Mouse (Mus musculus) mouse embryonic stem cell (cell line): Measurements from ENCODE around the gene Rnaseh2c.

Experiments
- in situ Hi-C, 2 experiments: fragments of 300-500 bp; cut with MboI; formaldehyde crosslinking; loops; 1 replicate in 1 of 2; 3 replicates in 1 of 2; pipeline ENCODE4 v1.14.3; 2019 to 2020; ENCODE audit warnings: low sequenced_read_pairs in 2 of 2, low pct_unique_long_range_greater_than_20kb in 1 of 2, mixed read lengths in 1 of 2; ENCODE audit not compliant: unreplicated experiment in 1 of 2

Rnaseh2c gene

DNA sequence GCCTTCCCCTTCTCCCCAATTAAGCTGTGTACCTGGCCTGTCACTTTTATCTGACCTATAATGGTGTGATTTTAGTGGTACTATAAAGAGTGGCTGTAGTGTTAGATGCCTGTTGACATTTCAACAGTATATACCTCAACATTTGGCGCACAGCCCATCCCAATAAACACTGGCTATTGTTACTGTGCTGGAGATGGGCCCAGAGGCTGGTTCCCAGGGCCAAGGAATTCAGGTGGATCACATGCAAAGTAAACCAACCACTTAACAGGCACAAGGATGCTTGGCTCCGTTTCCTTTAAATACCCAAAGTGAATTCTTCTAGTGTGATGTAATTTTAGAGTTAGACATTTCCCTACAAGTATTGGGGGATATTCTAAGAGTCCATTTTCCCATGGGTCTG is 13.3 kb downstream of the Rnaseh2c start:
- in situ Hi-C loops: no loop called here

DNA sequence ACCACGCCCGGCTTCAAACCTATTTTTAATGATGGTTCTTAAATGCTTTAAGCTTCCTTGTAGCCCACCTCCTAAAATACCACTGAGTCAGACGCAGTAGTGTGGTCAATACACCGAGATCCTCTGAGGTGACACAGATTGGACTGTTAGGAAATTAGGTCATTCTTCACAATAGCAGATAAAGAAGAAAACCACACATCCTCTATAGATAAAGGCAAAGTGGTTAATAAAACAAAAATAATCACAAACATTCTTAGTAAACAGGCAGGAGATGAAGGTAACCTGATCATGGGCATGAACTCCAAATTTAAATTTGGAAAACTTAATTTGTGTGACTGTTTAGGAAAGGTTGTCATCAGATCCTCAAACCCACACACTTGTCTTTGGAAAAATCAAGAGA is 18.3 kb downstream of the Rnaseh2c start:
- in situ Hi-C loops: no loop called here

DNA sequence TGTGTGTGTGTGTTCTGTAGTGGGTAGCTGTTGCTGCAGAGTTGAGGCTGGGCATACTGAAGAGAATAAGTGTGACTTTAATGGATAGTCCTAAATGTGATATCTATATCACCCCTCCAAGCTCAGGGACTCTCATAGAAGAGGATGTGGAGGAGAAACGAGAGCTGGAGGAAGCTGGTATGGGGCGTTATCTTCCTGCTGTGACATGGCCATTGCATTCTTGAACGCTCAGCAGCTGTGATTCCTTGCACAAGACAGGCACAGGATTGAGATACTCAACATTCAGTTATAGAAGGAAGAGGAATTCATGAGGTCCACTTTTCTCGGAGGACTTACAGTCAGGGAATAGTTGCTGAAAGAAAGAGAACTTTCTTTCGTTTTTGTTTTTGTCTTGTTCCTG is 20.2 kb downstream of the Rnaseh2c start:
- in situ Hi-C loops: no loop called here

DNA sequence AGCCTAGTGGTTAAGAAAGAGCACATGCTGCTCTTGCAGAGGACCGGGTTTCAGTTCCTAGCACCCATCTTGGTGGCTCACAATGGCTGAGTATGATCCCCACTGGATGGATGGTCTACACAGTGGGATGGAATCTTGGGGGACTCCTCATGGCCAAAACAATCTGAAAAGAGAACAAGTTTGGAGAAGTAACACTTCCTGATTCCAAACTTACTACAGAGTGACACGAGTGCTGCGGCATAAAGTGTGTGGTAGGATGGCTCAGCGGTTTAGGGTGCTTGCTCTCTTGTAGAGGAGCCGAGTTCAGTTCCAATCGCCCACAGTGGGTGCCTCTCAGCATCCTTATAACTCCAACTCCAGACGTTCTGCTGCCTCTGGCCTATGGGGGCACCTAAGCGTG is 23.6 kb downstream of the Rnaseh2c start:
- in situ Hi-C loops: no loop called here

DNA sequence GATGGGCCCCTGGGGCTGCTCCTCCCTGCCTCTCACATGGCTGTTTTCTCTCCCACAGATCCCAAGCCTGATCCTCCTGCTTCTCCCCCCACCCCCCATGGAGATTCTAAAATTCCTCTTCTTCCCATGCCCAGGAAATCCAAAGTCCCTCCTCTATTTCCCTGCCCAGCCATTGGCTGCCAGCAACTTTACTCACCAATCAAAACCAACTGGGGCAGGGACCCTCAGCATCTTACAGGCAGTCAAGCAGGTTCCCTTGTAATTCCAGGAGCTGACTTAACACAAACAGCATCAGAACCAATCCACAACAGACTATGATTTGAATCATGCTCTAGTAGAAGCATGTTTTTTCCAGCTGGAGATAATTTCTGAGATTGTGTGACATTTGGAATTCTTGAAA is 28.2 kb downstream of the Rnaseh2c start:
- in situ Hi-C loops: no loop called here

DNA sequence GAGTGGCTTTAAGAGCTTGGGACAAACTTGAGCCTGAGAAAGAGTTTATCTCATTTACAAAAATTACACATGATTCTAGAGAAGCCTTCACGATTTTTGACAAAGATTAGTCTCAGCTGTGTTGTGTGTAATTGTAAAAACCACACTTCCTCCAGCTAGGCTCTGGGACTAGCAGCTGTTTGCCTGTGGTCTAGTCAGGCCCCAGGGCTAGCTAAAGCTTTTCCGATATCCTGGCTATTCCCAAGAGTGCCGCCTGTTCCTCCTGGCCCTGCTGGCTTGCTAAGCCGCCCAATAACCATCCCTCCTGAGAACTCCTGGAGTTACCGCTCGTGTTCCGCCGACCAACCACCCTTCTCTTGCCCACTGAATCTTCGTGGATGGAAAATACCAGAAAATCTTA is 30.4 kb downstream of the Rnaseh2c start:
- in situ Hi-C loops: no loop called here

DNA sequence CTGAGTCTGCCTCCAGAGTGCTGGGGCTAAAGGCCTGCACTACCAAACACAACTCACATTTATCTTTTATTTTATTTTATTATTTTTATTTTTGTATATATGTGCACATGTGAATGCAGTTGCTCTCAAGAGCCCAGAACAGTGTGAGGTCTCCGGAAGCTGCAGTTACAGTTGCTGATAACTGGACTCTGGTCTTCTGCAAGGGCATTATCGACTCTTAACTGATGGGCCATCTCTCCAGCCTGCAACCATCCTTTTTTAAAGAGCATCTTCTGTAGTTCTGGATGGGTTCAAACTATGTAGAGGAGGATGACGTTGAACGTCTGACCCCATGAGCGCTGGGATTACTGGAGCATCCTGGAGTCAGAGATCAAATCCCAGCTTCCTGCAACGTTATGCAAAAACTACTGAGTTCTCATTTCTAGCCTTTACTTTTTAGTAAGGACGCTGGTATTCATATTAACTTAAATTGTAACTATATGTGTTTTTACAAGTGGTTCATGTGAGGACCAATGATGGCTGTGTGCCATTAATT is 34.4 kb downstream of the Rnaseh2c start:
- in situ Hi-C loops: no loop called here

DNA sequence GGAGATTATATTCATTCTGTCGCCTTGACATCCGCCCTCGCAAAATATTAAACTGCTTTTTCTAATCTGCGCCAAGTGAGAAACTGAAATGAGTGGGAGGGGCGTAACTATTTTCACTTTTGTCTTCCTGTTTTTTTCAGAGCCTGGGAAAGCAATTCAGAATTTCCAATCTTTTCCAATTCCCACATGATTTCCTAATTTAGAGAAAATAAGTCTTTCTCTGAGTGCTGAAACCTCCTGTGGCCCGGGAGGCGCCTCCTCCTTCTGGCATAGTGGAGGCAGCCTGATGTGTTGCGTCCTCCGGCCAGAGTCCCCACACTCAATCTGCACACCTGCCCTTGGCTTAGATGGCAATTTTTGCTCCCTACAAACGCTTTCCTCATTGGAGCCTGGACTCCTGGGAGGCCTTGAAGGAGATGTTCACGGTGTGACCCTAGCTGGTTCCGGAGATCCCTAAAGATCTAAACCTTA is 34.9 kb downstream of the Rnaseh2c start:
- in situ Hi-C loops: no loop called here

DNA sequence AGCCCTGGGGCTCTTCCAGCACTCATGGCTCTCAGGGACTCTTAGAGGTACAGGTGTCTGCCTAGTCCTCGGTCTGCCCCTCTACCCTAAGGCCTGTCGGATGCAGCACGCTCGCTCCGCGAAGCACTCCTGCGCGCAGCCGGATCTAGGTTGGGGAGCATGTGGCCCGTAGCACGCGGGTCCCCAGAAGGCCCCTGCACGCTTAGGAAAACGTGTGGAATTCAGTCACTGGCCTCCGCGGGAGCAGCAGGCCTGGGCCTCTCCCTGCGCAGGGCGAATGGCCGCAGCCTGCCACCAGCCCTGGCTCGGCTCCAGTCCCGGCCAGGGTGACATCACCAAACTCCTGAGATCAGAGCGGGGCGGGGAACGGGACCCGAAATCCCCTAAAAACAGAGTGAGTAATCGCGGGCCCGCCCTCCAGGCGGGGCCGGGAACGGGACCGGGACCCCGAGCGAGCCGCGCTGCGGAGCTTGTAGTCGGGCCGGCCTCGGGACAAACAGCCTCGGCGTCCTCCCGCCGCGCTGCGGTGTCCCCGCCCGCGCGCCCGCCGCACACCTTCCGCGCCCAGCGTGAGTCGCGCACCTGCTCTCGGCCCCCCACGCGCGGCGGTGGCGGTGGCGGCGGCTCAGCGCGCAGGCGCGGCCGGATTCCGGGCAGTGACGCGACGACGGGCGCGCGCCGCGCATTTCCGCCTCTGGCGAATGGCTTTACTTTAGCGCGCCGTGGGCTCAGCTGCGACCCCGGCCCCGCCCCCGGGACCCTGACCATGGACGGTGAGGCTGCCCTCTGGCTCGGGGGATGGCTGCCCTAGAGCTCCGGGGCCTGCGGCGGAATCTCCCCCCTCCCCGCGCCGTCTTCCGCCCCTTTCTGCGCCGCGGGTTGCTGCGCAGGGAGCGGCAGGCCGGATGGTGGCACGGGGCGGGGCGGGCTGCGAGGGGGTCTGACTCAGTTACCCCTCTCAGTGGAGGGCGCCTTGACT is 35.7 kb downstream of the Rnaseh2c start, which contains the start of gene Rela:
TSS of gene Rela (plus strand) at position 415 of the 979 bp plus-strand sequence.
- in situ Hi-C loops: no loop called here

DNA sequence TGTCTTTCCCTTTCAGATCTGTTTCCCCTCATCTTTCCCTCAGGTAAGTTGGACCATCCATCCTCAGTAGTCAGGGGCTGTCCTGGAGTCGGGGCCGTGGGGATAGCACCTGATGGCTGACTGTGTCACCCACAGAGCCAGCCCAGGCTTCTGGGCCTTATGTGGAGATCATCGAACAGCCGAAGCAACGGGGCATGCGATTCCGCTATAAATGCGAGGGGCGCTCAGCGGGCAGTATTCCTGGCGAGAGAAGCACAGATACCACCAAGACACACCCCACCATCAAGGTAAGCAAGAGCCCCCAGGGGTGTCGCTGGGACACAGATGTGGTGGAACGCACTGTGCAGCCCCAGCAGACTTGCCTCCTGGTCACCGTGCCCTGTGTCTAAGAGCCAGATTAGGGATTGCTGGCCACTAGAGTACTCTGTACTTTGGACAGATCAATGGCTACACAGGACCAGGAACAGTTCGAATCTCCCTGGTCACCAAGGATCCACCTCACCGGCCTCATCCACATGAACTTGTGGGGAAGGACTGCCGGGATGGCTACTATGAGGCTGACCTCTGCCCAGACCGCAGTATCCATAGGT is 36.8 kb downstream of the Rnaseh2c start:
- in situ Hi-C loops: no loop called here

DNA sequence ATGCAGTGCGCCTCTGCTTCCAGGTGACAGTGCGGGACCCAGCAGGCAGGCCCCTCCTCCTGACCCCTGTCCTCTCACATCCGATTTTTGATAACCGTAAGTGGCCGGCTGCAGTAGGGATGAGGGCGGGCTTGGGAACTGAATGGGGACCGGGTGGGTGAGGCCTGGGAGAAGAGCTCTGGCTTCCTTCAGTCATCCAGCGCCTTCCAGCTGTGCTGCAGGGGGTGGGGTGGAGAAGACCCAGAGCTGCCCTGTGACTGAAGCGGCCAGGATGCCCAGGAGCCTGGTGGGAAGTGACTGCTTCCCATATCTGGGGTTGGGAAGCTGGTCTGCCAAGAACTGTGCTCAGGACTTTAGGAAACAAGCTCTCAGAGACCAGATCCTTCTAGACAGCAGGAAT is 38.7 kb downstream of the Rnaseh2c start:
- in situ Hi-C loops: no loop called here

DNA sequence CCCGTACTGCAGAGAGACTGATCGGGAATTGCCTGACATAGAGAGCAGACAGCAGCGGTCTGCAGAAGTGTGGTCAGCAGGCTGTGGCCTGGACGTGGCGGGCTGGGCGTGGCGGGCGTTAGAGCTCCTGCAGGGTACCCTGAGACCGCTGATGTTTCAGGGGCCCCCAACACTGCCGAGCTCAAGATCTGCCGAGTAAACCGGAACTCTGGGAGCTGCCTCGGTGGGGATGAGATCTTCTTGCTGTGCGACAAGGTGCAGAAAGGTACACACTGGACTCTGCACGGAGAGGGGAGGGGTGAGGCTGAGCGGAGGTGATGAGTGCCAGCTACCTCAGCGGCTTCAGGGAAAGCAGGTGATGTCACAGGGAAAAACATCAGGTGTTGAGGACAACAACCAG is 39.3 kb downstream of the Rnaseh2c start:
- in situ Hi-C loops: no loop called here

DNA sequence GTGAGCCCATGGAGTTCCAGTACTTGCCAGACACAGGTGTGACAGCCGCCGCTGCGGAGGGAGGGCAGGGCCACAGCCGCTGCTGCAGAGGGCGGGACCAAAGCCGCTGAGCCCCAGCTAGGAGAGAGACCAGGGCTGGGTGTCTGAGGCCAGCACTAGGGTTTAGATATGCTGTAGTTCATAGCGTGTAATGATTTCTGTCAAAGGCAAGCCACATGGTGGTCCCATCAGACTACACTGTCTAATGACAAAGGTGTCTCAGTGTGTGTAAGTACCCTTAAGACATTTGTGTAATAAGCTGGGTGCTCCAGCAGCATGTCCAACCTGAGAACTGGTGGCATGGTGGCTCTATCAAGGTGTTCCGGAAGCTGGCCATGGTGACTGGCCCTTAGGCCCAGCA is 40.0 kb downstream of the Rnaseh2c start:
- in situ Hi-C loops: no loop called here

DNA sequence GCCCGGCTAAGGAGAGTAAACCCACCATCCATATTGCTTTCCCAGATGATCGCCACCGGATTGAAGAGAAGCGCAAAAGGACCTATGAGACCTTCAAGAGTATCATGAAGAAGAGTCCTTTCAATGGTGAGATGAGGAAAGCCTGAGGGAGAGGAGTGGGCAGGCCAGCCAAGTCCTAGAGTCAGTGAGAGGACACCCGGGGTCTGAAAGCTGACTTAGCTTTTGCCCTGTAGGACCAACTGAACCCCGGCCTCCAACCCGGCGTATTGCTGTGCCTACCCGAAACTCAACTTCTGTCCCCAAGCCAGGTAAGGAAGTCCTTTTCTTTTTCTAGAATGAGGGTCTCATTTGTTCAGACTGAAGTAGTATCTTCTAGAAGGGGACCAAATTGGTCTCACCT is 43.6 kb downstream of the Rnaseh2c start:
- in situ Hi-C loops: no loop called here

DNA sequence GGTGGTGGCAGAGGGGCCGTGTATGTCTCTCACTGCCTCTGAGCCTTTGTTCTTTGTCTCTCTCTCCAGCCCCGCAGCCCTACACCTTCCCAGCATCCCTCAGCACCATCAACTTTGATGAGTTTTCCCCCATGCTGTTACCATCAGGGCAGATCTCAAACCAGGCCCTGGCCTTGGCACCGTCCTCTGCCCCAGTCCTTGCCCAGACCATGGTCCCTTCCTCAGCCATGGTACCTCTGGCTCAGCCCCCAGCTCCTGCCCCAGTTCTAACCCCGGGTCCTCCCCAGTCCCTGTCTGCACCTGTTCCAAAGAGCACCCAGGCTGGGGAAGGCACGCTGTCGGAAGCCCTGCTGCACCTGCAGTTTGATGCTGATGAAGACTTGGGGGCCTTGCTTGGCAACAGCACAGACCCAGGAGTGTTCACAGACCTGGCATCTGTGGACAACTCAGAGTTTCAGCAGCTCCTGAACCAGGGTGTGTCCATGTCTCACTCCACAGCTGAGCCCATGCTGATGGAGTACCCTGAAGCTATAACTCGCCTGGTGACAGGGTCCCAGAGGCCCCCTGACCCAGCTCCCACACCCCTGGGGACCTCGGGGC is 45.2 kb downstream of the Rnaseh2c start:
- in situ Hi-C loops: no loop called here

DNA sequence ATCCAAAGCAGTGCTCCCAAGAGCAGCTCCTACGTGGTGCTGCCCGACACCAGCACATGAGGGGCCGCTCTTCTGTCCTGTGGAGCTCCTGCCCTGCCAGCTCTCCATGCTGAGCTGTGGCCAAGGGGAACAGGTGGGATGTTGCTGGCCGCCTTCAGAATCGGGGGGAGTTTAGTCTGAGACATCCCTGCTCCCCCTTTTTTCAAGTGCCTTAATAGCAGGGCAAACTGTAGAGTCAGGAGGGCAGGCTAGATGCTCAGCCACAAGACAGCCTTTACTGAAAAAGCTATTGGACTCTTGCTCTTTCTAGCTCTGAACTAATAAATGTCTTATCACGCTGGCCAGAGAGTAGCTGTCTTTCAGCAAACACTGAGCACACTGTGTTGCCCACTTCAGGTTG is 46.1 kb downstream of the Rnaseh2c start:
- in situ Hi-C loops: no loop called here

DNA sequence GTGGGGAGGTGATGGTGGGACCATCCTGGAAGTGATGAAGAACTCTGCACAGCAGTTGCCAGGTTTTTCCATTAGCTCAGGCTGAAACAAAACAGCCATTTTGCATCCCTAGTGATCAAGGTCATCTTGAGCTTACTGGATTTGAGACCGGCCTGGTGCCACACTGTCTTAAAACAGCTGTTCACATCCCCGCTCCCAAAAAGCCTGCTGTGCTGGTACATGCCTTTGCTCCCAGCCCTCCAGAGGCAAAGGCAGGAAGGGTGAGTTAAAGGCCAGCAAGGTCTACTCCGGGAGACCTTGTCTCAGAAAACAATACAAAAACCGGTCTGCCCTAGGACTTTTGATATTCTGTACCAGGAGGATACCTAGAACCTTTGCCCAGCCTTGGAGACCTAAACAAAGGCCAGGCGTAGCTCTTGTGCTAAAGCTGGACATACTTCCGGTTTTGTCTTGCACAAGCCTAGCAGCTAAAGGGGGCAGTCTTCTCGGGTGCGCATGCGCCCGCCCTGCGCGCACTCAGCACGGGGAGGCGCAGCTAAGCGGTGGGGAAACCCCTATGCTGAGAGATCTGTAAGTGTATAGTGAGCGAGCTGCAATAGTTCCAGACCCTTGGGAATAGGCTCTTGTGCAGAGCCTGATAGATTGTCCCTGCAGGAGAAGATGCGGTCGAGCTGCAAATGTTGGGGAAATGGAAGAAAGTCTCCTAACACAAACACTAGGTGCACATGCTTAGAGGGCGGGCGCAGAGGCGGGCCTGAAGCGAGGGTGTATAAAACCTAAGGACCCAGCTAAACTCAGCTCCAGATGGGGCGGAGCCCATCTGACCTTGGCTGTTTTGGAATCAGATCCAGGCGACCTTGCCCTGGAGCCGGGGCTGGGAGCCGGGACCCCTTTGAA is 47.0 kb downstream of the Rnaseh2c start:
- in situ Hi-C loops: no loop called here

DNA sequence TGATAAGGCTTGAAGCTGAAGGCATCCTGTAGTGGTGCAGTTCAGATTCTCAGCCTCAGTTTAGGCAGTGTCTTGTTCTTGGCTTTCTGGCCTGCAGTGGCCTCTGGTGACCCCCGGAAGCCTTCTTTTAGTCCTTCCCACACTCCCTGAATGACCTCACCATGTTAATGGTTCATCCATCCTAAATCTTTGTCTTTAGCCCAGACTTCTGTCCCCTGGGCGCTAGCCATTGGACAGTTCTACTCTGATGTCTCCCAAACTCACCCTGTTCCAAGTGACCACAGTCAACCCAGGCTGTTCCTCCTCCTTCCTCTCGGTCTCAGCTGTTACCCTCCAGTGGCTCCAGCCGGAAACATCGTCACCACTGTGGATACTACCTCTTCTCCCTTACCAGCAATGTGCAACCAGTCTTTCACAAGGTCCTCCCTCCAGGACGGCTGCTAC is 47.6 kb downstream of the Rnaseh2c start:
- in situ Hi-C loops: no loop called here
